Mouse (Mus musculus) hindbrain, embryonic 11.5 days (tissue): ENCODE measurements around the gene Mrps23. TPM values are rescaled to one million over a fixed set of nuclear protein-coding genes. Genes with fewer than 3 reads are reported as not detected.
A peak's percentile ranks its signal among the peaks of the same experiment; 100 is the strongest.

Experiments
- ATAC-seq: fragments of 200-750 bp; cut with Nextera tagmentation; 2 replicates; pipeline ENCODE4 v1.8.0; 2017; ENCODE audit warnings: mild to moderate bottlenecking, moderate TSS enrichment, moderate library complexity; ENCODE audit not compliant: low FRiP score
- DNase-seq: peaks from one replicate; pipeline ENCODE4 v3.0.0-alpha.2; 2015; ENCODE audit warnings: low spot score
- H3K27ac ChIP-seq: fragments of 300-500 bp; sonication (generic); 2 replicates; pipeline ENCODE4 v1.5.1; 2014; ENCODE audit warnings: mild to moderate bottlenecking, low read depth, low read length
- H3K27me3 ChIP-seq: fragments of 300-500 bp; sonication (generic); 2 replicates; pipeline ENCODE4 v1.6.1; 2014; ENCODE audit warnings: mild to moderate bottlenecking, low read length, moderate library complexity, mixed read lengths; ENCODE audit not compliant: control insufficient read depth, insufficient read depth
- H3K36me3 ChIP-seq: fragments of 300-500 bp; sonication (generic); 2 replicates; pipeline ENCODE4 v1.6.1; 2014; ENCODE audit warnings: mild to moderate bottlenecking, low read length, moderate library complexity, mixed read lengths; ENCODE audit not compliant: control insufficient read depth, insufficient read depth
- H3K4me1 ChIP-seq: fragments of 300-500 bp; sonication (generic); replicated peaks from 2 replicates; pipeline ENCODE4 v1.6.1; 2014; ENCODE audit warnings: low read length, mixed read lengths; ENCODE audit not compliant: control insufficient read depth, insufficient read depth
- H3K4me2 ChIP-seq: fragments of 300-500 bp; sonication (generic); replicated peaks from 2 replicates; pipeline ENCODE4 v1.6.1; 2014; ENCODE audit warnings: mild to moderate bottlenecking, low read depth, low read length
- H3K4me3 ChIP-seq: fragments of 300-500 bp; sonication (generic); 2 replicates; pipeline ENCODE4 v1.5.1; 2014; ENCODE audit warnings: low read depth, low read length
- H3K9ac ChIP-seq: fragments of 300-500 bp; sonication (generic); 2 replicates; pipeline ENCODE4 v1.6.1; 2014; ENCODE audit warnings: low read depth, low read length
- H3K9me3 ChIP-seq: fragments of 300-500 bp; sonication (generic); 2 replicates; pipeline ENCODE4 v1.6.1; 2016; ENCODE audit warnings: low read length; ENCODE audit not compliant: control insufficient read depth
- WGBS: fragments of 180-500 bp; shearing (Covaris S2); extraction: QIAGEN DNeasy Blood & Tissue Kit; methylation state at CpG from one replicate; pipeline ENCODE4 v1.1.7; 2014; 5-methylcytosine and 5-hydroxymethylcytosine counted together
- polyA plus RNA-seq: library from polyadenylated mRNA; unstranded; fragments of >200 nt; fragmentation: Nextera tagmentation; extraction: Ambion mirVana; gene quantifications from 2 replicates; pipeline ENCODE4 v1.2.1, GENCODE M21; 2014

Gene Mrps23
- polyA plus RNA-seq, 1 experiment from 2014 or later = 84.5 TPM

GRCm38 (mm10) chr11:88170606-88171005, 33.6 kb upstream of the Mrps23 start:
- H3K4me1 ChIP-seq = peaks cover 20% of the 10 kb centered on the region
- 54% methylated on average over 3 of the region's 3 CpGs for WGBS

GRCm38 (mm10) chr11:88171876-88172442, 32.2 kb upstream of the Mrps23 start:
- H3K9ac ChIP-seq = no peak overlapping the region
- WGBS = 61% methylated on average over 15 of the region's 15 CpGs
- H3K27me3 ChIP-seq = peaks cover 3% of the 10 kb centered on the region; the same call in 1 of the 2 replicates

More at GRCm38 (mm10) chr11:88170606-88171005, 33.6 kb upstream of the Mrps23 start:
- Histone ChIP-seq H3K27me3 (peaks cover 3% of the 10 kb centered on the region; the same call in 1 of the 2 replicates), H3K9ac (no peak overlapping the region), H3K27ac (no peak overlapping the region), H3K4me2 (no peak overlapping the region), H3K4me3 (no peak overlapping the region), H3K9me3 (no peaks in the 10 kb centered on the region), H3K36me3 (no peaks in the 10 kb centered on the region)
- no peak for DNase-seq
- no peak for ATAC-seq

GRCm38 (mm10) chr11:88172601-88173325, 31.4 kb upstream of the Mrps23 start:
- Histone ChIP-seq H3K9ac (no peak overlapping the region), H3K9me3 (no peaks in the 10 kb centered on the region), H3K27ac (peak overlapping the region; percentile 2), H3K4me3 (no peak overlapping the region), H3K4me2 (no peak overlapping the region), H3K27me3 (peaks cover 3% of the 10 kb centered on the region; the same call in 1 of the 2 replicates), H3K36me3 (no peaks in the 10 kb centered on the region), H3K4me1 (peaks cover 23% of the 10 kb centered on the region)
- no peak for ATAC-seq
- WGBS = 21% methylated on average over 10 of the region's 10 CpGs
- no peak for DNase-seq

More at GRCm38 (mm10) chr11:88171876-88172442, 32.2 kb upstream of the Mrps23 start:
- ATAC-seq (no peak), DNase-seq (no peak)
- Histone ChIP-seq H3K4me3 (no peak overlapping the region), H3K4me1 (peaks cover 20% of the 10 kb centered on the region), H3K27ac (no peak overlapping the region), H3K9me3 (no peaks in the 10 kb centered on the region), H3K4me2 (no peak overlapping the region), H3K36me3 (no peaks in the 10 kb centered on the region)

- Histone ChIP-seq H3K9me3 (no peaks in the 10 kb centered on the region), H3K27me3 (peaks cover 3% of the 10 kb centered on the region; the same call in 1 of the 2 replicates), H3K4me1 (peaks cover 22% of the 10 kb centered on the region), H3K36me3 (no peaks in the 10 kb centered on the region), H3K4me3 (no peak overlapping the region), H3K27ac (peak overlapping the region; percentile 17), H3K4me2 (no peak overlapping the region), H3K9ac (0 out of 2 replicates have a peak overlapping the region, but pooled peaks have one; percentile 7)
- ATAC-seq (no peak), DNase-seq (no peak)
- WGBS = 14% methylated on average over 9 of the region's 9 CpGs
Observed at GRCm38 (mm10) chr11:88173386-88174025, 30.7 kb upstream of the Mrps23 start.

- Histone ChIP-seq H3K9me3 (no peaks in the 10 kb centered on the region), H3K27ac (peak overlapping the region; percentile 77), H3K4me3 (no peak overlapping the region), H3K36me3 (no peaks in the 10 kb centered on the region), H3K4me2 (0 out of 2 replicates have a peak overlapping the region, but pooled peaks have one; percentile 6), H3K27me3 (no peaks in the 10 kb centered on the region), H3K4me1 (peaks cover 19% of the 10 kb centered on the region), H3K9ac (peak overlapping the region; percentile 36; the same call in 1 of the 2 replicates)
- DNase-seq (peak; percentile 59), ATAC-seq (peak; percentile 66)
- WGBS = 13% methylated on average over 6 of the region's 6 CpGs
Observed at GRCm38 (mm10) chr11:88180467-88180958, 23.7 kb upstream of the Mrps23 start.

GRCm38 (mm10) chr11:88180959-88181619, 23.1 kb upstream of the Mrps23 start:
- 8% methylated on average over 16 of the region's 16 CpGs for WGBS
- H3K27me3 ChIP-seq = no peaks in the 10 kb centered on the region
- no peaks in the 10 kb centered on the region for H3K36me3 ChIP-seq
- ATAC-seq (peak; percentile 66), DNase-seq (peak; percentile 51)
- 0 out of 2 replicates have a peak overlapping the region, but pooled peaks have one; percentile 6 for H3K4me2 ChIP-seq
- H3K9me3 ChIP-seq = no peaks in the 10 kb centered on the region
- peak overlapping the region; percentile 77 for H3K27ac ChIP-seq
- H3K4me3 ChIP-seq = no peak overlapping the region
- peaks cover 19% of the 10 kb centered on the region for H3K4me1 ChIP-seq
- peak overlapping the region; percentile 40; the same call in 1 of the 2 replicates for H3K9ac ChIP-seq

- Histone ChIP-seq H3K9ac (no peak overlapping the region), H3K4me1 (peaks cover 21% of the 10 kb centered on the region), H3K4me2 (no peak overlapping the region), H3K9me3 (no peaks in the 10 kb centered on the region), H3K4me3 (no peak overlapping the region), H3K27me3 (no peaks in the 10 kb centered on the region), H3K36me3 (no peaks in the 10 kb centered on the region), H3K27ac (no peak overlapping the region)
- 90% methylated on average over 17 of the region's 17 CpGs for WGBS
- ATAC-seq = no peak
- no peak for DNase-seq
Observed at GRCm38 (mm10) chr11:88184632-88185180, 19.5 kb upstream of the Mrps23 start.
